Mouse (Mus musculus): Measurements from ENCODE around the gene Kcnq1.

Gene Kcnq1

DNA sequence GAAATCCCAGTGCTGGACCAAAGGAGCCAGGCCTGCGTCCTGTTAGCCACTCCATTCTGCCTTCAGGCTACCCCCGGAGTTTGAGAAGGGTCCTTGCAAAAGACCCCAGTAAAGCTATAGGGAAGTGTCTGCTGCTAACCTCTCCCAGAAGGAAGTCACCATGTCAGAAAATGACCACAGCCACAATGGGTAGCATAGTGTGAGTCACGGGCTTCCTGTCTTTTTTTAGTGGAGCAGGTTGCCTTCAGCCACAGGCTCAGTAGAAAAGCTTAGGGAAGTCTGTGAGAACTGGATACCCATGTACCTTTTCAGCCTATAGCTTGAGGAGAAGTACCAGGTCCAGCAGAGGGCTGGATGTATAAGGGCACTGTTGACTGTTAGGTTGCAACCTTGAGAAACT, 267.1 kb downstream of the Kcnq1 start:
- no peak for DNase-seq

DNA sequence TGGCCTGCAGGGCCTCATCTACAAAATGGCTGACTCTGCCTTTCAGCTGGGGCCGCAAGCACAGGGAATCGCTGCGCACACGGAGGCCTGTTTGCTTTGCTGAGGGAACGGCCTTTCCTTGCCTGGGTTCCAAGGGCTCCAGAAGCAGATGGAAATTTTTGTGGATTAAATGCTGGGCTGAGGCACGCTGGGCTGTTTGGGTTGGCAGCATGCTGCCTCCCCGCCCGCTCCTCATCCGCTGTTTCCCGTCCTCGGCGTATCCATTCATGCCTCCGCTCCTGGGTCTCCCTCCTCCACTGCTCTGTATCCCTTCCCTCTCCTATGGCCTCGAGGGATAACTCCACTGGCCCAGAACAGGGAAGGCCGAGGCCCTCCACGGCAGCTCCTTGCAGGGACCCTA, 269.8 kb downstream of the Kcnq1 start:
- peak; percentile 71 for DNase-seq

- DNase-seq: no peak
Measured at GRCm38 (mm10) chr7:143380466-143381073, 274.4 kb downstream of the Kcnq1 start.

DNA sequence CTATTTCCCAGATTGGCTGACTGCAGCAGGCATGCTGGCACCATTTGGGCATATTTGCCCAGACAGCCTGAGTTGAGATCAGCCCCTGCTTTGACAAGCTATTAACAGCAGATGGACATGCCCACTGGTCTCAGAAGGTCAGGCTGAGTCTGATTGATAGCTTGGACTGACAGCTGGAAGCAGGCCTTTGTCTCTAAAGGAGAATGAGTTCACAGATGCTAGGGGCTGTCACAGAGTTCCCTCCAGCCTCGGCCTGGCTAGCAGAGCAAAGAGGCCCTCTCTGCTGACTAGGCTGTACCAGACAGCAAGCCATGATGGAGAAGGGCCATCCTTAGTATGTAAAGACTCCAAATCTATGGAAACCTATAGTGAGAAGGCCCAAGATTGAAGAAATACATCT, 280.5 kb downstream of the Kcnq1 start:
- no peak for DNase-seq

DNA sequence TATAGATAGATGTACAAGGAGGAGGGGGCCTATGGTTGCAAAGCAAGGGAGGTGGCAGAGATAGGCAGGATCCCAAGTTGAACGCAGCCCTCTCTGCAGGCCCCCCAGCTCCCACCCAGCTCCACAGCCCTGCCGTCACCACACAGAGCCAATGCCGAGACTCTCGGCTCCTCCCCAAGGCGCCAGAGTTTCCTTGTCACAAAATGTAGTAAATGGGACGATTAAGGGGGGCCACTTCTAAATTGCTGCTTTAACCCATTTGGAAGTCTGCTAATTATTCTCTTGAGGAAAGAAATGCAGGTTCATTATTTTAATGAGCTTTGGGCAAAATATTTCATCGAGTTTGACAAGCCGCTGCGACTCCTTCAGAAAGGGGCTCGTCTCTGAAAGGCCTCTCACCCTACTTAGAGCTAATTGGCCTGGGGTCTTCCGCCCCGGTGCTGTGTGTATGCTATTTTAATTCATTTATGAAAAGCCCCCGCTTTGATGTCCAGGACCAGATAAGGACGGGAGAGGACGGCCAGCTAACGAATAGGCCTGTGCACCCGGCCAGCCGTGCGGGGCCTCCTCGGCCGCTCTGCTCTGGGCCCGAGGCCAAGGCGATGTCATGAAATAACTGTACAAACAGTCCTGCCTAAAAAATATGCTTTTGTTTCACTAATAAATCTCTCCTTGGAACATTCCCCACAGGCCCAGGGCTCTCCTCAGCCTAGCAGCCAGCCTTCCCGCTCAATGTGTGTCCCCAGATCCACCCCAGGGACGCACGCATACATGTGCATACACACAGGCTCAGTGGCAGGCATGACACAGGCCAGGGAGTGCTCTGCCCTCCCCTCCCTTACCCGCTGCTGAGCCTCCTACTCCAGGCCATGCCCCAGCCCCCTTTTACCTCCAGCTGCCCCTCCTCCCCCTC, 282.9 kb downstream of the Kcnq1 start:
- peak; percentile 93 for DNase-seq

- DNase-seq: peak; percentile 43
Measured at GRCm38 (mm10) chr7:143389860-143390259, 283.7 kb downstream of the Kcnq1 start.

GRCm38 (mm10) chr7:143390277-143390948, 284.3 kb downstream of the Kcnq1 start:
- DNase-seq: no peak

GRCm38 (mm10) chr7:143395113-143395563, 289.0 kb downstream of the Kcnq1 start:
- DNase-seq: peak; percentile 37

DNA sequence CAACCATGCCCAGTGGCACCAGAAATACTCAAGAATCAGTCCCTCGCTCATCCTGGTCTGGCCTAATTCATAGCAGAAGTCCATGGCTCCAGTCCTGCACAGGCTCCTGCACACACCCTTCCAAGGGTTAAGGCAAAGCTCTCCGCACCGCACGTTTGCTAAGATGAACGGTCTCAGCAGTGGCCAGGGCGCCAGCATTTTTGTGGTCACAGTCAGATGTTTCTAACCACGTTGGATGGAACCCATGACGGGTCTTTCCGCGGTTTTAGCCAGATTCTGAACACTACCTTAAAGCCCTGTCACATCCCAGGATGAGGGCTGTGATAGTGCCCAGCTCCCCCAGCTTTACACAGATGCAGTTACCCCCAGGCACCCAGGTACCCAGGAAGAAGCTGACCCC, 293.6 kb downstream of the Kcnq1 start:
- no peak for DNase-seq

- no peak for DNase-seq
Measured at GRCm38 (mm10) chr7:143400599-143400998, 294.4 kb downstream of the Kcnq1 start.

GRCm38 (mm10) chr7:143401429-143402016, 295.4 kb downstream of the Kcnq1 start:
- no peak for DNase-seq

GRCm38 (mm10) chr7:143404296-143404695, 298.1 kb downstream of the Kcnq1 start:
- DNase-seq: no peak

DNA sequence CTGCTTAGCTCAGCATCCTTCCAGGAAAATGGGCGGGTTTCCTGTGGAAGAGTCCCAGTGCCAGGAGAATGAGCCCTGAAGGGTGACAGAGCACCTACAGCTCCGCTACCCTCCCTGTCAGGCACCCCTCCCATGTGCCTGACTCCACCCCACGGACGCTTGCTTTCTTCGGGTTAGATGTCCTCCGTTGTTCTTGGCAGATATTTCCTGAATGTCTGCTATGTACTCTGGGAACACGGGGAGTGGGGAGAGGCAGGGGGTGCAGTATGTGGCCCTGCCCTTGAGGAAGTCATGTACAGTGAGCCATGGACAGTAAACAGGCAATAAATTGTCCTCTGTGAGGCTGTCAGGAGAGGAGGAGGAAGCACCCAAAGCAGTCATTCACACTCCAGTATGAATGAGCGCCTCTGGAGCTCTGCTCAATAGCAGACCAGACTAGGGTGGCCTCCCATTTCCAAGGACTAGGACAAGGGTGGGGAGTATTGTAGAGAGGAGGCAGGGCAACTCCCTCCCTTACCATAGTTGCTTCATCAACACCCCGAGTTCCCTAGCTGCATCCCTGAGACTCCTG, 301.9 kb downstream of the Kcnq1 start:
- peak; percentile 49 for DNase-seq

DNA sequence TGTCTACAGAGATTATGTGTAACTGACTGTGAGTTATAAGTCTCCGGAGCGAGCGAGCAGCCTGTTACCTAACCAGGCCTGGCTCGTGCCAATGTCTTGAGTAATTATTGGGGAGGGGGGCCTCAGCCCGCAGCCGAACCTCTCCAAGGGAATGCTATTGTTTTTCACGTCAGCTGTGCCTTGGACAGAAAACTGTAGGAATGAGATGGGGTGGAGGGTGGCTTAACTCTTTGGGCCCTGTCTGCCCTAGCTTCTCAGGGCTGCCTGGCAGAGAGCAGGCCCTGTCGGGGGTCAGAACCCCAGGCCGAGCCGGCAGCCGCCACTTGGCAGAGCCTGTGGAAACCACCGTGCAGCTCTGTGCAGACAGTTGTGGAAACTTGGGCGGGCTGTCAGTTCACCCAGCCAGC, 302.5 kb downstream of the Kcnq1 start:
- peak; percentile 29 for DNase-seq

GRCm38 (mm10) chr7:143412606-143413005, 306.4 kb downstream of the Kcnq1 start:
- DNase-seq: no peak

DNA sequence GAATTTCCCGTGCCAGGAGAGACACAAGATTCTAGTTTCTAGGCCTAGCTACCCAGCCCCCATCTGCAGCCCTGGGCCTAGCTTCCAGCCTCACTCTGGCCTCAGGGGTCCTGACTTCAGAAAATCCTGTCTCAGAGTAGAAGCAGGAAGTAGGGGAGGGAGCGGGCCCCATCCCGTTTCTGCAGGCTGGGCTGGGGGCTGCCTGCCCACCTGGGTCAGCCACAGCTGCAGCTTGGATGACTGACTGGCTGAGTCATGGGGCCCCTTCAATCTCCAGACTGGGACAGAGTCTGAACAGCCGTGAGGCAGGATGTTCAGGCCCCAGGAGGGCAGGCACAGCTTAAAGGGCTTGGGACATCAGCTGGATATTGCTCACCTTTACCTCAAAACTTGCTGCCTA, 308.9 kb downstream of the Kcnq1 start:
- no peak for DNase-seq

- no peak for DNase-seq
Measured at GRCm38 (mm10) chr7:143416406-143416805, 310.2 kb downstream of the Kcnq1 start.

GRCm38 (mm10) chr7:143417875-143418274, 311.7 kb downstream of the Kcnq1 start:
- peak; percentile 20 for DNase-seq

- no peak for DNase-seq
Measured at GRCm38 (mm10) chr7:143419585-143420160, 313.5 kb downstream of the Kcnq1 start.

GRCm38 (mm10) chr7:143428142-143428813, 322.1 kb downstream of the Kcnq1 start:
- peak; percentile 25 for DNase-seq

DNA sequence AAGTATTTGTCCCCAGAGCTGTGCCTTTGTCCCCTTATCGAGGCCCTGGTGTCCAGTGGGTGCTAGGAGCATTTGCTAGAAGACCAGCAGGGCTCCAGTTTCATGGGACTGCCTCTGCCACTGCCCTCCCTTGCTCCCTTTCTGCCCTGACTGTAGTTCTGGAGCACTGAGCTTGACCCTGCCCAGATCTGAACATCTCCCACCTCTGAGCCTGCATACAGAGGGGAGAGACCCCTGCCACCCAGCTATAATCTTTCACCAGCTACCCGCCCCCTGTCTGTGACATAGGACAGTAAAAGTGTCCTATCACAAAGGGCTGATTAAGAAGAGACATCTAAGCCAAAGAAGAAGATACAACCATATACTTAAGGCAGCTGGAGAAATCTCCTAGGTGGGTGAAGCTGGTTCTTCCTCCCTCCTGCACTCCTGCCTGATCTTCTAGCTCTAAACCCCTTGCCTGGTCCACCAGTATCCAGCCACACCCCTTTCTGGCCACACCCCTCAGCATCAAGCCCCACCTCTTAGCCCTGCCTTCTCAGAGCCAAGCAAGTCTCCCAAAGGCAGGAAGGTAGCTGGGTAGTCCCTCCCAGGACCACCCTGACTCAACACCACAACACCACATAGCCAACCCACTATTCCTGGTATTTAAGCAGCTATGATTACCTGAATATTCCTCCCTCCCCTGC, 322.8 kb downstream of the Kcnq1 start:
- no peak for DNase-seq
